Mouse (Mus musculus) heart, adult 2 months (tissue): ENCODE data around the gene Setx.

ENCODE experiments used
- CTCF ChIP-seq: fragments of 200-600 bp; IDR thresholded peaks from 2 replicates; pipeline ENCODE4 v1.8.1; 2022; ENCODE audit warnings: antibody characterized with exemption, mild to moderate bottlenecking, moderate library complexity
- POLR2A ChIP-seq: fragments of 200-500 bp; IDR thresholded peaks from 2 replicates; pipeline ENCODE4 v1.6.1; 2011; ENCODE audit warnings: mild to moderate bottlenecking, low read depth, low read length, control low read depth; ENCODE audit not compliant: insufficient read depth

DNA sequence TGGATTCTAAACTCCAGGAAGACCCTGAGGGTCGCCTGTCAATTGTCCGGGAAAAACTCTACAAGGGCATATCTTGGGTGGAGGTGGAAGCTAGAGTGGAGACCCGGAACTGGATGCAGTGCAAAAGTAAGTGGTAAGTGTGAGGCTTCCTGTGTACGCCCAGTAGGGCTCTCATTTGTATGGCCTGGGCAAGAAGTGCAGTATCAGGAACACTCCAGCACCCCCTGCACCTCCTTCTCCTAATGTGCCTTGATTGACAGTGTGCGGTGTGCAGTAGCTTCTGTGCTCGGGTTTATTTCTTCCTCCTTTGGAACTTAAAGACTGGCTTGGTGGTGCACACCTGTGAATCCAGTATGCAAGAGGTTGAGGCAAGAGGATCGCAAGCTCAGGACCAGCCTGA lies 49.3 kb upstream of the Setx start:
- no peak for TF ChIP-seq POLR2A
- no peak for TF ChIP-seq CTCF
